Mouse (Mus musculus): ENCODE results near the gene Olfr1367. TPM values are rescaled to one million over a fixed set of nuclear protein-coding genes. Genes with fewer than 3 reads are reported as not detected.

Gene Olfr1367
- total RNA-seq (2014; rRNA removed): not detected in 2 replicates
- not detected in 2 replicates for polyA plus RNA-seq (2012; rRNA removed)

DNA sequence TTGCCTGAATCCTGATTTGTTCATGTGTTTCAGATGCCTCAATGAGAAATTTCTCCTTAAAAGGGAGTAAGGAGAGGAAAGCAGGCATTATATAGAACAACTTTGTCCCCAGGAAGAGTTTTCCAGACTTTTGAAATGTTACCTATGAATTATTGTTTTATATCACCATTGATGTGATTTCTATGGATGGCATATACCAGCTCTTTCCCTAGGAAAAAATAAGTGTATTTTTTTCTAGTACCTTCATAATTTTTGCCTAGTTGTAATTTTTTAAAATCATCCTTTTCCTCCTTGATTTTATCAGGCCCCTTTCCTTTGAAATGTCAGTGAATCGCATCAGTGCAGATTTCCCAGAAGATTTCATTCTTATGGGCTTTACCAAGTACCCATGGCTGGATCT lies at the start of gene Olfr1367:
TSS of gene Olfr1367 (plus strand) at position 301 of the 400 bp plus-strand sequence.
- no peaks in the 10 kb centered on the region for H3K36me3 ChIP-seq (ENCODE audit: control insufficient read depth, insufficient read depth, low read length)
- no peak within 1 kb of the TSS for H3K4me3 ChIP-seq (ENCODE audit: insufficient read depth, low read depth, low read length)
- no peaks in the 10 kb centered on the region; the same call in 1 of the 2 replicates for H3K4me1 ChIP-seq (ENCODE audit: control insufficient read depth, insufficient read depth, low read length)
- H3K27ac ChIP-seq (replicated peaks; ENCODE audit: insufficient read depth, low read depth, low read length): no peak within 1 kb of the TSS
- H3K9ac ChIP-seq (ENCODE audit: low read depth, low read length): no peak within 1 kb of the TSS
- TF ChIP-seq CTCF (IDR thresholded peaks at IDR 0.05; ENCODE audit: low read depth, low read length) (no peak), POLR2A (IDR thresholded peaks at IDR 0.05; ENCODE audit: extremely low read depth, insufficient read depth, low read length) (no peak)
- 82% methylated on average over 1 of the region's 1 CpGs for WGBS
- DNase-seq (ENCODE audit: extremely low read depth, low read depth, low spot score): no peak
- H3K79me2 ChIP-seq (ENCODE audit: control insufficient read depth, insufficient read depth, low read length): no peaks in the 10 kb centered on the region
- no peaks in the 10 kb centered on the region for H3K27me3 ChIP-seq (ENCODE audit: control insufficient read depth, insufficient read depth, low read length)

DNA sequence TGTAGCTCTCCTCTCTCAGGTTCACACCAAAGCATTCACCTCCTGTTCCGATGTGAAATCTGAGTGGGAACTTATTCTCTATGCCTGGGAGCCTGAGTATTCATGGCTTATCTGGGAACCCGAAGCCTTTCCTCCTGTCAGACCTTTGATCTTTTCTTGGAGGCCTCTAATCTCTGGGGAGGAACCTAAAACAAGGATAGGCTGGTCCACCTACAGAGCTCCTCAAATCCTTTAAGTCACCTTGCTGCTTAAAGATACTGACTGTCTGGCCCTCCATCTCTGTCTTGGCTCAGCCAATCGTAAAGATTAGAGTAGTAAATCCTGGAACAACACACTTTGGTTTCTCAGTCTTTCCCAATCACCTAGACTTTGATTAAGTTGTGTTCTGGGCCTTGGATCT lies 48.2 kb upstream of the Olfr1367 start:
- Histone ChIP-seq H3K27ac (replicated peaks; ENCODE audit: insufficient read depth, low read depth, low read length) (no peak overlapping the region), H3K4me3 (ENCODE audit: insufficient read depth, low read depth, low read length) (no peak overlapping the region), H3K4me1 (ENCODE audit: control insufficient read depth, insufficient read depth, low read length) (no peaks in the 10 kb centered on the region), H3K36me3 (ENCODE audit: control insufficient read depth, insufficient read depth, low read length) (no peaks in the 10 kb centered on the region), H3K9ac (ENCODE audit: low read depth, low read length) (no peak overlapping the region), H3K79me2 (ENCODE audit: control insufficient read depth, insufficient read depth, low read length) (no peaks in the 10 kb centered on the region), H3K27me3 (ENCODE audit: control insufficient read depth, insufficient read depth, low read length) (no peaks in the 10 kb centered on the region)
- DNase-seq (ENCODE audit: extremely low read depth, low read depth, low spot score): no peak
- WGBS: 52% methylated on average over 3 of the region's 3 CpGs
- no peak for TF ChIP-seq POLR2A (IDR thresholded peaks at IDR 0.05; ENCODE audit: extremely low read depth, insufficient read depth, low read length)
- no peak for TF ChIP-seq CTCF (IDR thresholded peaks at IDR 0.05; ENCODE audit: low read depth, low read length)

DNA sequence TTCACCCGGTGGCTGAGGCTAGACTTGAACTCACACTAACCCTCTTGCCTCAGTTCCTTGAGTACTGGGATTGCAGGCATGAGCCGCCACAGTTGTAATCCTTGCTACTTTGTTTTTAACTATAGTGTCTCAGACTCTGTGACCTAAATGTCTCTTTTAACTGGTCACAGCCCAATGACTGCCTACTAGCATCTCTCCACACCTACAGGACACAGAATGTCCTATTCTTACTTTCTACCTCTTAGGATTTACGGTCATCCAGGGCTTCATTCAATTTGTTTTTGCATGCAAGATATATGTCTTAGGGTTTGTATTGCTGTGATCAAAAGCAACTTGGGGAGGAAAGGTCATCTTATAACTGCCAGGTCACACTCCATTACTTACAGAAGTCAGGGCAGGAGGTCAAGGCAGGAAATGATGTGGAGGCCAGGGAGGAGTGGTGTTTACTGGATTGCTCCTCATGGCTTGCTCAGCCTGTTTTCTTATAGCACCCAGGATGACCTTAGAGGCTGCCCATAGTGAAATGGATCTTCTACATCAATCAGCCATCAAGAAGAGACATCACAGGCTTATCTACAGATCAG lies 42.1 kb upstream of the Olfr1367 start:
- H3K4me1 ChIP-seq (ENCODE audit: control insufficient read depth, insufficient read depth, low read length): no peaks in the 10 kb centered on the region
- H3K9ac ChIP-seq (ENCODE audit: low read depth, low read length): no peak overlapping the region
- WGBS: 75% methylated on average over 3 of the region's 3 CpGs
- no peaks in the 10 kb centered on the region for H3K27me3 ChIP-seq (ENCODE audit: control insufficient read depth, insufficient read depth, low read length)
- no peak overlapping the region for H3K27ac ChIP-seq (replicated peaks; ENCODE audit: insufficient read depth, low read depth, low read length)
- no peaks in the 10 kb centered on the region for H3K79me2 ChIP-seq (ENCODE audit: control insufficient read depth, insufficient read depth, low read length)
- H3K4me3 ChIP-seq (ENCODE audit: insufficient read depth, low read depth, low read length): no peak overlapping the region
- no peak for DNase-seq (ENCODE audit: extremely low read depth, low read depth, low spot score)
- no peak for TF ChIP-seq CTCF (IDR thresholded peaks at IDR 0.05; ENCODE audit: low read depth, low read length)
- no peak for TF ChIP-seq POLR2A (IDR thresholded peaks at IDR 0.05; ENCODE audit: extremely low read depth, insufficient read depth, low read length)
- no peaks in the 10 kb centered on the region for H3K36me3 ChIP-seq (ENCODE audit: control insufficient read depth, insufficient read depth, low read length)

DNA sequence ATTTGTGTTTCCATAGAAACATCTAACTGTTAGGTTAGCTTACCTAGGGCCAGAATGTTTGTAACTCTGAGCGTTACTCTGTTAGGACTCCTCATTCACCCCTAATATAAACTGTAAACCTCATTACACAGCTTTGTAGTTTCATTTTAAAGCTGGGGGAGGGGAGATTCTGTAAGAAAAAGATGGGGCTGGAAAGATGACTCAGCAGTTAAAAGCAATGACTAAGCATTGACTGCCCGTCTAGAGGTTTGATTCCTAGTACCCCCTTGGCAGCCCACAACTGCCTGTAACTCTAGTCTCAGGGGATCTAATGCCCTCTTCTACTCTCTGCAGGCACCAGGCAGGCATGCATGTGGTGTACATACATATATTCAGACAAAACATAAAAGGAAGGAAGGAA lies 36.9 kb upstream of the Olfr1367 start:
- H3K9ac ChIP-seq (ENCODE audit: low read depth, low read length): no peak overlapping the region
- no peak overlapping the region for H3K4me3 ChIP-seq (ENCODE audit: insufficient read depth, low read depth, low read length)
- TF ChIP-seq CTCF (IDR thresholded peaks at IDR 0.05; ENCODE audit: low read depth, low read length) (no peak), POLR2A (IDR thresholded peaks at IDR 0.05; ENCODE audit: extremely low read depth, insufficient read depth, low read length) (no peak)
- no peaks in the 10 kb centered on the region for H3K79me2 ChIP-seq (ENCODE audit: control insufficient read depth, insufficient read depth, low read length)
- no peaks in the 10 kb centered on the region for H3K4me1 ChIP-seq (ENCODE audit: control insufficient read depth, insufficient read depth, low read length)
- H3K36me3 ChIP-seq (ENCODE audit: control insufficient read depth, insufficient read depth, low read length): no peaks in the 10 kb centered on the region
- H3K27me3 ChIP-seq (ENCODE audit: control insufficient read depth, insufficient read depth, low read length): no peaks in the 10 kb centered on the region
- 67% methylated on average over 2 of the region's 2 CpGs for WGBS
- no peak overlapping the region for H3K27ac ChIP-seq (replicated peaks; ENCODE audit: insufficient read depth, low read depth, low read length)
- DNase-seq (ENCODE audit: extremely low read depth, low read depth, low spot score): no peak

DNA sequence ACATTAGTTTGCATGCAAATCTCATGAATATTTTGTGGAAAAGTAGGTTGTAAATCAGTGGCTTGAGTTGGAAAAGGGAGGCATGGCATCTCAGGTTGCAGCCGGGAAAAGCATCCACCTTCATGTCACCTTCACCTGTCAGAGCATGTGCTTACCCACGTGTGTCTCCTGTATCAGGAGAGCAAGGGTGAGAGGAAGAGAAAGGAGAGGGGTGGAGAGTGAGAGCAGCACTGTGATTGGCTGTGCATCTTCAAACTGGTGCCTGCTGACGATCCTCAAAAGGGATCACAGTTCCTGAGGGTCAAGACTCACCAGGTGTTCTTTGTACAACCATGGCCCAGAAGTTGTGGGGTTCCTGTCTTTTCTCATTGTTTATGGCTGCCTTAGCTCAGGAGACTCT lies 34.8 kb upstream of the Olfr1367 start, which contains the start of gene Gpx6:
TSS of gene Gpx6 (plus strand) at position 200 of the 400 bp plus-strand sequence.
- no peak within 1 kb of the TSS for H3K9ac ChIP-seq (ENCODE audit: low read depth, low read length)
- no peak within 1 kb of the TSS for H3K4me3 ChIP-seq (ENCODE audit: insufficient read depth, low read depth, low read length)
- TF ChIP-seq CTCF (IDR thresholded peaks at IDR 0.05; ENCODE audit: low read depth, low read length): no peak
- no peak for TF ChIP-seq POLR2A (IDR thresholded peaks at IDR 0.05; ENCODE audit: extremely low read depth, insufficient read depth, low read length)
- H3K27ac ChIP-seq (replicated peaks; ENCODE audit: insufficient read depth, low read depth, low read length): no peak within 1 kb of the TSS
- no peak for DNase-seq (ENCODE audit: extremely low read depth, low read depth, low spot score)
- H3K79me2 ChIP-seq (ENCODE audit: control insufficient read depth, insufficient read depth, low read length): no peaks in the 10 kb centered on the region
- H3K36me3 ChIP-seq (ENCODE audit: control insufficient read depth, insufficient read depth, low read length): no peaks in the 10 kb centered on the region
- no peaks in the 10 kb centered on the region for H3K4me1 ChIP-seq (ENCODE audit: control insufficient read depth, insufficient read depth, low read length)
- no peaks in the 10 kb centered on the region for H3K27me3 ChIP-seq (ENCODE audit: control insufficient read depth, insufficient read depth, low read length)
- 49% methylated on average over 3 of the region's 3 CpGs for WGBS

DNA sequence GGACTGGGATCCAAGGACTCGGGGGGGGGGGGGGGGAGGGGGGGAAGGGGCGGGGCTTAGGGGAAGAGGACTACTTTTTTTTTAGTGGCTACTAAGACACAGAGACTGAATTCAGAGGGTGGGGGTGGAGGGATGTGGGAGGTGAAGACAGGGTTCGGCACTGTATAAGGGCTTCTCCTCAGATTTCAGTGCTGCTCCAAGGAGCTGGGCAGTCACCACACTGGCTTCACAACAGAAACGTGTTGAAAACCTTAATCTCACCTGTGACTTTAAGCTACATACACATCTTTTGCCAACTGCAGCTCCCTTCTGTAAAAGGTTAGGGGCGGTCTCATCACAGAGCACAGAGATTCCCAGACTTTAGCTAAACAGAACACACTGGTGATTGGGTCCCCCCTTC lies 33.9 kb upstream of the Olfr1367 start:
- no peak overlapping the region for H3K27ac ChIP-seq (replicated peaks; ENCODE audit: insufficient read depth, low read depth, low read length)
- H3K79me2 ChIP-seq (ENCODE audit: control insufficient read depth, insufficient read depth, low read length): no peaks in the 10 kb centered on the region
- no peak for TF ChIP-seq POLR2A (IDR thresholded peaks at IDR 0.05; ENCODE audit: extremely low read depth, insufficient read depth, low read length)
- TF ChIP-seq CTCF (IDR thresholded peaks at IDR 0.05; ENCODE audit: low read depth, low read length): no peak
- 65% methylated on average over 4 of the region's 5 CpGs for WGBS
- no peak overlapping the region for H3K9ac ChIP-seq (ENCODE audit: low read depth, low read length)
- DNase-seq (ENCODE audit: extremely low read depth, low read depth, low spot score): no peak
- no peak overlapping the region for H3K4me3 ChIP-seq (ENCODE audit: insufficient read depth, low read depth, low read length)
- H3K36me3 ChIP-seq (ENCODE audit: control insufficient read depth, insufficient read depth, low read length): no peaks in the 10 kb centered on the region
- H3K27me3 ChIP-seq (ENCODE audit: control insufficient read depth, insufficient read depth, low read length): no peaks in the 10 kb centered on the region
- H3K4me1 ChIP-seq (ENCODE audit: control insufficient read depth, insufficient read depth, low read length): no peaks in the 10 kb centered on the region
